Mouse (Mus musculus): ENCODE data around the gene Angptl2. TPM values are rescaled to one million over a fixed set of nuclear protein-coding genes. Genes with fewer than 3 reads are reported as not detected.

Angptl2 gene
- polyA plus RNA-seq, 1 experiment from 2014 or later = 8.0 TPM

Other genes with a start within 250 kb of the Angptl2 start
- 11.2 TPM in 2 replicates for gene Slc2a8, start 234.0 kb upstream of the Angptl2 start, polyA plus RNA-seq (2014; fragmentation: Nextera tagmentation; extraction: Ambion mirVana)
- gene Garnl3, start 84.4 kb upstream of the Angptl2 start, polyA plus RNA-seq (2014; fragmentation: Nextera tagmentation; extraction: Ambion mirVana) = 21.3 and 33.6 TPM in 2 replicates
- 32.6 and 40.2 TPM in 2 replicates for gene Ralgps1, start 155.4 kb downstream of the Angptl2 start, polyA plus RNA-seq (2014; fragmentation: Nextera tagmentation; extraction: Ambion mirVana)
- gene Zbtb34, start 215.3 kb downstream of the Angptl2 start, polyA plus RNA-seq (2014; fragmentation: Nextera tagmentation; extraction: Ambion mirVana) = 5.1 and 6.3 TPM in 2 replicates